Mouse (Mus musculus) urinary bladder, postnatal 4 days (tissue): ENCODE results near the gene Gper1.

ENCODE experiments used
- DNase-seq, 2 experiments: peaks; one replicate each; pipeline ENCODE4 v3.0.0; 2021 to 2022; ENCODE audit warnings: low spot score in 2 of 2

Gene Gper1

DNA sequence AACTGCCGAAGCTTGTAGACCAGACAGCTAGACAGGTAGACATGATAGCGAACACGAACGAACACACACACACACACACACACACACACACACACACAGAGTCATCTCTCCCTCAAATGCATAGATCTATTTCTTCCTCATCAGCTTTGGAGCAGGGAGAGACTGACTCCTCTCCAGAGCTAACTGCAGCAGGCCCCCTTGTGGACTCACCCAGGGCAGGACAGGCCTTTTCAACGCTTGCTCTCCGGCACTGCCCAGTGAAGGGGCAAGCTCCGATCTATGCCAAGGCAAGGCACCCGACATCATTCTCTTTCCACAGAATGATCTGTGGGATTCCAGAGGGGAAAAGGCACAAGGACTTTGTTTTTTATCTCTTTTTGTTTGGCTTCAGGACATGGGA, 22.3 kb downstream of the Gper1 start:
- no peak for DNase-seq

DNA sequence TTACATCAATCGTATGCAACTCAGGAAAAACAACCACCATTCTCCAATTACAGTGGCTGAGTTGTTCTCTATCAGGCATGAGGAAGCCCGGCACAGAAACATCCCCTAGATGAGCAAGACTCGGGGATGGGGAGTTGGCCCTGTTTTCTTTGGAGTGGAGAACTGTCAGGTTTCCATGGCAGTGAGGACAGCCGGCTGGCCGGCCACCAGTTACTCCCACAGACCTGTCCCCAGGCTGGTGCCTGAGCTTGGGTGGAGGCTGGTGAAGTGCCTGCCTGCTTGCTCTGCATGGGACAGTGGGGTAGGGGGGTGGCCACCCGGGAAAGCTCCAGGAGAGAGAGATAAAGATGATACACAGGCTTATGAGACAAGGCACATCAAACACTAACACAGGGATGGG, 25.1 kb downstream of the Gper1 start:
- no peak for DNase-seq

DNA sequence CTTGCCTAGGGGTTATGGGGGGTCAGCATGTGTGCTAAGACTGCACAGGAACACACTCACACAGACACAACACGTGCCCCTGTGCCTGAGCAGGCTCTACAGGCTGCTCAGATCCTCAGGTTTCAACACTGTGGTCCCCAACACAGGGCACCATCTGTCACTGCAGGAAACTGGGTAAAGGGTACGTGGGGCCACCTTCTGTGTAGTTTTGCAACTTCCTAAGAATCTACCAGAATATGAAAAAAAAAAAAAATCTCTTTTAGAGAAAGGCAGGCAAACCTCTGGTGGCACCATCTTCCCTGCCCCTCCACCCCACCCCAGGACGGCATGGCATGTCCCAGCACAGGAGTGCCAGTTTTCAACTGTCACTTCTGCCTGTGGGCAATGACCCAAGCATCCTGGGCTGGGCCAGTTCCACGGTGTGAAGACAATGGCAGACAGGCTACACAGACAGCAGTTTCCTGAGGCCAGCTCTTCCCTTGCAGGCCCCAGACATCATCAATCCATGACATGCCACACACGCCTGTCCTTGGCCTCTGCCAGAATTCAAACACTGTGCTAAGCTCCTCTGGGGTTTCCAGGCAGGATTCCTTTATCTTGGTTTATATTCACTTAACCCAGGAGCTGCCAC, 26.3 kb downstream of the Gper1 start:
- DNase-seq: no peak

DNA sequence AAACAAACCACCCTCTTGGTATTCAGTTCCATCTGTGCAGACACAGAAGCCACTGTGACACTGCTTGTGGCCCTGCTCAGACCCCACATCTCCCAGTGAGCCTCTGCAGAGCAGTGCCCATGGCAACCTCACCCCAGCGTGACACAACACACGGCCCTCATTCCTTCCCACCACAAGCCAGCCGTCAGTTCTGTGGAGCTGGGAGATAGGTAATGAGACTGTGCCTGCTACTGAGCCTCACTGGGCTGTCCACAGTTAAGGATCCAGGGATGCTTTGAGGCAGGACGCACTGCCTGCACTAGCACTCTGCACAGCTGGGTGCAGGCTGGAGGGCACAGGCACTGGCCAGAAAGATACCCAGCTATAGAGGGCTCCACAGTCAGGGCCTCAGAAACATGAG, 27.0 kb downstream of the Gper1 start:
- DNase-seq: no peak

DNA sequence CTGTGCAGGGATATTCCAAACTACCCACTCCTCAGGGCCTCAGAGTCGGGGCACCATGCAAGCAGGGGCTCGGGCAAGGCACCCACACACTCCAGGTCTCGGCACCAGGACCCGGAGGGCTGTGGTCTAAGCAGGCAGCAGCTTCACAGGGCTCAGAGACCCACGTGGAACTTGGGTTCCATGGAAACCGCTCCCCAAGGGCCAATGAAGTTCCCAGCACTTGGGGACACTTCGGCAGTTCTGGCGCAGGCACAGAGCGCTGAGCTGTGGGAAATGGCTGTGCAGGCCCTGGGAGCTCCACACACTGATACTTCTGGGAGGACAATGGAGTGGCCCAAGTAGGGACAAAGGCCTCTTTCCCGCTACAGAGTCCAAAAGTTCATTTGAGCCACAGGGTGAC, 30.1 kb downstream of the Gper1 start:
- no peak for DNase-seq

DNA sequence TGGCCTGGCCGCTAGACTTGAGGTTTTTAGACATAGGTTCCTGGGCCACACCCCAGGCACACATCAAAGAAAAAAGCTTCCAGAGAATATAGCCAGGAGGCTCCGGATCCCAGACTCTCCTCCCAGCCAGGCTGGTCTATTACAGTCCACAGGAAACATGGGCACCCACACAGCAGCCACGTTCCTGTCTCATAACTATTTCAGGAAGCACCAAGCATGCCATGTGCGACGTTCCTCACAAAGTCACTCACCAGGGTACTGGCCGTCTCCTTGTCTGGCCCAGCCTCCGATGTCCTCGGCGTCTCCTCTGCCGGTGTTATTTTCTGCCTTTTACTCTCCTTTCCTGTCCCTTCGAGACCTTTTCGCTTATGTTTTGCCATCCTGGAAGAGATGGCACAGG, 32.2 kb downstream of the Gper1 start:
- no peak for DNase-seq

DNA sequence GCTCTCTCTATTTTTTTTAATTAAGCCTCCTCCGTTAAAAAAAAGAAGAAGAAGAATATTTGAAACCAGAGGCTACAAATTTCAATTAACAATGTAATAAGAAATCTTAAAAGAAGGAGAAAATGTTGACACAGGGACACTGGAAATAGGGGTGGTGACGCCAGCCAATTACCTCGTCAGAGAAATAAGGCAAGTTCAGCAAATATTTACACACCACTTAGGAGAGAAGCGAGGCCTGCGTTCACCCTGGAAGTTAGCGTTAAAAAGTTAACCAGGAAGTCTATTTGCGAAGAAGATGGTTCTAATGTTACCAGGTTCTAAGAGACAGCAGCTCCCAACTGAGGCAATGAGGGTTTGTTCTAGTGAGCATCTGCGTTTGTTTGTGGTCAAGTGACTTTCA, 34.3 kb downstream of the Gper1 start:
- no peak for DNase-seq

DNA sequence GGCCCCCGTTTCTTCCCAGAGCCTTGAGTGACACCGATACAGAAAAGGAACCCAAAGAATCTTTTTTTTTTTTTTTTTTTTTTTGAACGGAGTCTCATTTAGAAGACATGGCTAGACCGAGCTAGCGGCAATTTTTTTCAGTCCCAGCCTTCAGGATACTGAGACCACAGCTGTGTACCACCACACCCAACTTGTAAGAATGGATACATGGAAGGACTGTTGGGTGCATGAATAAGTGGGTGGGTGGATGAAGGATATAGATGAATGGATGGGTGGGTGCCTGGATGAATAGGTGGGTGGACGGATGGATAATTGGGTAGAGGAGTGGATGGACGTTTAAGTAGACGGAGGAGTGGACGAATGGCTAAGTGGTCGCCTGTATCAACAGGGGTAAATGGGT, 37.0 kb downstream of the Gper1 start:
- DNase-seq: no peak

DNA sequence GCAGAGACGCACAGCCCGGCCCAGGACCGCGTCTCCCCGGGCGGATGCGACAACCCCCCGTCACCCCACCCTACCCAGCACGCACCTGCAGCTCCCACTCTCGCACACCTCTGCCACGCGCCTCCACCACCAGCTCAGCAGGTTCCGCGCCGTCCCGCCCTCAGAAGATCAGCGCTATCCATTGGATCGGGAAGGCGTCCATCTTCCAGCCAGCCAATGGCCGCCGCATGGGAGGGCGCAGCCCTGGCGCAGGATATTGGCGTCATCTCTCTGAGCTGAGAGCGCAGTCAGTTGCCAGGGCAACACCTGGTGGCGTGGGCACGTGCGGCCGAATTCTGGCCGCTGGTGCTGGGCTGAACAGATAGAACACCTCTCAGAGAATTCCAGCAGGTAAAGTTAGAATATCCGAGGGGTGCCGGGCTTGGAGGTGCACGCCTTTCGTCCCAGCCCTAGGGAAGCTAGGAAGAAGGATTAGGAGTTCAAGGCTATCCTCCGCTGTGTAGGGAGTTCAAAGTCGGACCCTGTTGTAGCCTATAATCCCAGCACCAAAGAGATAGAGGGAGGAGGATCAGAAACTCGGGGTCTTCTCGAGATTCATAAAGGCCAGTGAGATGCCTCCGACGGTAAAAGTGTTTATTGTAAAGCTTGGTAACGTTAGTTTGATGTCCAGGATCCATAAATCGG, 37.6 kb downstream of the Gper1 start, which contains the start of gene 3110082I17Rik:
Gene 3110082I17Rik, minus strand, starts transcription at position 144 of the 684 bp plus-strand sequence.
- peak; percentile 97 to 99 for DNase-seq

DNA sequence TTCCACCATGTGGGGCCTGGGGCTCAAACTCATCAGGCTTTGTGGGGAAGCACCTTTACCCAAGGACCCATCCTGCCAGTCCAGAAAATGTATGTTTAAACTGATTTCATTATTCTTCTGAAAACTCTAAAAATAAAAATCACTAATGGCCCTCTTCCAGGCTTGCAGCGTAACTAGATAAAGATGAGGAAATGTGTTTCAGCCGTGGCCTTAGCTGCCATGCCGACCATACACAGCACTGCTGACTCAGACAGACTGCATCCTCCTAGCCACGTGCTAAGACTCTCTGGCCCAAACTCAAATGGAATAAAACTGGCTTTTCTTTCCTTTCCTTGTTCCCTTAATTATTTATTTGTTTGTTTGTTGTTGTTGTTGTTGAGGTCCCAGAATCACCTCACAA, 41.9 kb downstream of the Gper1 start:
- DNase-seq: no peak

DNA sequence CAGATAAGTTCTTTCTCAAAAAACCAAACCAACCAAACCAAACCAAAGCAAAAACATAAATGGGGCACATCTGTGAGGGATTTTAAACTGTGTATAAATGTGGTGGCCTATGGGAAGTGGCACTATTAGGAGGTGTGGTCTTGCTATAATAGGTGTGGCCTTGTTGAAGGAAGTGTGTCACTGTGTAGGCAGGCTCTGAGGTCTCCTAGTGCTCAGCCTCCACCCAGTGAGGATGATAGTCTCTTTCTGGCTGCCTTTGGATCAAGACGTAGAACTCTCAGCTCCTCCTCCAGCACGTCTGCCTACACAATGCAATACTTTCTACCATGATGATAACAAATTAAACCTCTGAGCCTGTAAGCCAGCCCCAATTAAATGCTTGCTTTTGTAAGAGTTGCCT, 43.4 kb downstream of the Gper1 start:
- DNase-seq: no peak

DNA sequence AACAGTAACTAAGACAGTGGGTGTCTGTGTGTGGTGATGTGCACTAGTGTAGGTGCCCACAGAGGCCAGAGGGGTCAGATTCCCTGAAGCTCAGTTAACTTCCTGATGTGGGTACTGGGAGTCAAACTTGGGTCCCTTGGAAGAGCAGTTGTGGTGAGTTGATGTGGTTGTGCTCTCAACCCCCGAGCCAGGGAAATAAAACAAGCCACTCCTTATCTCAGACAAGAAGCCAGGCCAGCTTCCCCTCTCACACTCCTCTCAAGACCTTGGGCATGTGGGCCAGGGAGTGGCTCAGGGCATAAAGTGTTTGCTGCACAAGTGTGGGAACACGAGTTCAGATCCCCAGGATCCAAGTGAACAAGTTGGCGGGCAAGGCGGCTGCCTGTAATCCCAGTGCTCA, 43.9 kb downstream of the Gper1 start:
- DNase-seq: no peak

DNA sequence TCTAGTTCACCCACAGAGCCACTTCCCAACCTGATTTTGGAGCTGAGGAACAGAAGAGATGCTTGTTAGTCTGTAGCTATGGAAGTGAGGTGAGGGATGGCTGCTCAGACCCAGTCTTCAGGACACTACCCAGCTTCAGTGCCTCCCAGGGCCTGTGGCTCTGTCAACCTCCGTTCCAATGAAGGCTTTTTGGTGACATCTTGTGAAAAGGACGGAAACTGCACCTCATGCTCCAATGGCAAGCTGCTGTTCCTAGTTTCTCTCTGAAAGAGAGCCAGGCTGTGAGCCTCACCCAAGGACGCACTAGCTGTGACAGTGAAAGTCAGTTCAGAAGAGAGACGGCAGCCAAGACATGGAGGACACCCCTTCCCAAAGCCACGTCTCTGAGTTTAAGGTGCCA, 45.0 kb downstream of the Gper1 start:
- DNase-seq: no peak

DNA sequence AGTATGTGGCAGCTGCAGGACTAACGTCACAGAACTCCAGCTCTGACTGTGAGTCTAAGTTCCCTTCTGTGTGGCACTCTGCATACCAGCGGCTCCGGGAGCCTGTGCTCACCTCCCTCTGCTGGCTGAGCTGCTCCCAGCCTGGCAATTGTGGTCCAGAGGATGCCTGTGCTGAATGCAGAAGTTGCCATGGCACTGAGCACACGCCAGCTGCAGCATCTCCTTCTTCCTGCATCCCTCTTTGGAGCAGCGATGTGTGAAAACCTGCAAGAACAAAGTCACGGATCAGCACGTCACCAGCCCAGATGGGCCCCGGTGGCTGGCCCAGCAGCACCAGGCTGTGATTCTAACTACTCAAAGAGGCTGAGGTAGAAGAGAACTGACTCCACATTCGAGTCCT, 51.8 kb downstream of the Gper1 start:
- DNase-seq: no peak
